Mouse (Mus musculus): ENCODE data around the gene a.

GRCm38 (mm10) chr2:155098720-155099380, 307.6 kb downstream of the a start:
- TF ChIP-seq CTCF (IDR thresholded peaks at IDR 0.05; ENCODE audit: control insufficient read depth, insufficient read depth, insufficient replicate concordance, low read depth, low read length) (no peak), POLR2A (IDR thresholded peaks at IDR 0.05; ENCODE audit: control insufficient read depth, low read depth, low read length) (no peak)
